Mouse (Mus musculus) neural tube, embryonic 15.5 days (tissue): Measurements from ENCODE around the gene Haghl. TPM values are rescaled to one million over a fixed set of nuclear protein-coding genes. Genes with fewer than 3 reads are reported as not detected.
A peak's percentile ranks its signal among the peaks of the same experiment; 100 is the strongest.

Experiments used
- ATAC-seq: fragments of 200-750 bp; cut with Nextera tagmentation; 2 replicates; pipeline ENCODE4 v1.8.0; 2017; ENCODE audit warnings: mild to moderate bottlenecking, moderate TSS enrichment, moderate library complexity; ENCODE audit not compliant: low FRiP score
- H3K27ac ChIP-seq: fragments of 300-500 bp; sonication (generic); replicated peaks from 2 replicates; pipeline ENCODE4 v1.5.1; 2015; ENCODE audit warnings: mild to moderate bottlenecking, inconsistent platforms
- H3K27me3 ChIP-seq: fragments of 300-500 bp; sonication (generic); replicated peaks from 2 replicates; pipeline ENCODE4 v1.6.1; 2015; ENCODE audit warnings: inconsistent platforms
- H3K36me3 ChIP-seq: fragments of 300-500 bp; sonication (generic); 2 replicates; pipeline ENCODE4 v1.6.1; 2015; ENCODE audit warnings: inconsistent platforms
- H3K4me1 ChIP-seq: fragments of 300-500 bp; sonication (generic); 2 replicates; pipeline ENCODE4 v1.6.1; 2015; ENCODE audit warnings: inconsistent platforms
- H3K4me2 ChIP-seq: fragments of 300-500 bp; sonication (generic); 2 replicates; pipeline ENCODE4 v1.6.1; 2015; ENCODE audit warnings: inconsistent platforms, mild to moderate bottlenecking, moderate library complexity
- H3K4me3 ChIP-seq: fragments of 300-500 bp; sonication (generic); replicated peaks from 2 replicates; pipeline ENCODE4 v1.5.1; 2015; ENCODE audit warnings: mild to moderate bottlenecking, inconsistent platforms
- H3K9ac ChIP-seq: fragments of 300-500 bp; sonication (generic); replicated peaks from 2 replicates; pipeline ENCODE4 v1.6.1; 2015; ENCODE audit warnings: mild to moderate bottlenecking, inconsistent platforms
- H3K9me3 ChIP-seq: fragments of 300-500 bp; sonication (generic); replicated peaks from 2 replicates; pipeline ENCODE4 v1.6.1; 2016; ENCODE audit warnings: inconsistent platforms
- WGBS: fragments of 180-500 bp; shearing (Covaris S2); methylation state at CpG from one replicate; pipeline ENCODE4 v1.1.7; 2015; ENCODE audit warnings: mixed read lengths; 5-methylcytosine and 5-hydroxymethylcytosine counted together
- polyA plus RNA-seq: library from polyadenylated mRNA; unstranded; fragments of >200 nt; fragmentation: Nextera tagmentation; extraction: Ambion mirVana; gene quantifications from 2 replicates; pipeline ENCODE4 v1.2.1, GENCODE M21; 2015

Gene Haghl
- 137 and 153 TPM in 2 replicates for polyA plus RNA-seq

DNA sequence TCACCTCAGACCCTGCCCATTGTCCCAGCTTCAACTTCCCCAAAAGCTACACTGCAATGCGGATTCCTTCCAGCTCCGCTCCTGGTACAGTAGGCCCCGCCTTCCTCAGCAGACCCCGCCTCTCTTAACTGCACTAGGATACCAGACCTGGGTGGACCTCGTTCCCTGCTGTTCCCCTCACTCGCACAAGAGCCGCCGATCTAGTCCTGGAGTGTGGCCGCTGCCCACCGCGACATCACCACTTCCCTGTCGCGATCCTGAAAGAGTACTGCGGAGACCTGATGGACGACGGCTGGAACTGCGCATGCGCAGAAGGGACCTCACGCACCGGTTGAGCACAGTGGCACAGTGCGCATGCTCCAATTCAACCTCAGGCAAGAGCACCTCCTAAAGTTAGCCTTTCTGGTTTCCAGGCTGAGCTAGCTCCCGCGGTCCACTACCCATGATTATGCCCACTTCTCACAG lies at the start of gene Haghl:
Gene Haghl, minus strand, starts transcription at position 393 of the 465 bp plus-strand sequence.
- H3K9me3 ChIP-seq, result no peaks in the 10 kb centered on the region
- H3K27ac ChIP-seq, result peak within 1 kb of the TSS; percentile 94
- H3K36me3 ChIP-seq, result peaks cover 56% of the 10 kb centered on the region
- 0% methylated on average over 23 of the region's 23 CpGs for WGBS
- peak; percentile 73 for ATAC-seq
- peaks cover 36% of the 10 kb centered on the region for H3K4me1 ChIP-seq
- H3K27me3 ChIP-seq, result no peaks in the 10 kb centered on the region
- H3K4me3 ChIP-seq, result peak within 1 kb of the TSS; percentile 85
- peak within 1 kb of the TSS; percentile 82 for H3K9ac ChIP-seq
- H3K4me2 ChIP-seq, result peak within 1 kb of the TSS; percentile 94

DNA sequence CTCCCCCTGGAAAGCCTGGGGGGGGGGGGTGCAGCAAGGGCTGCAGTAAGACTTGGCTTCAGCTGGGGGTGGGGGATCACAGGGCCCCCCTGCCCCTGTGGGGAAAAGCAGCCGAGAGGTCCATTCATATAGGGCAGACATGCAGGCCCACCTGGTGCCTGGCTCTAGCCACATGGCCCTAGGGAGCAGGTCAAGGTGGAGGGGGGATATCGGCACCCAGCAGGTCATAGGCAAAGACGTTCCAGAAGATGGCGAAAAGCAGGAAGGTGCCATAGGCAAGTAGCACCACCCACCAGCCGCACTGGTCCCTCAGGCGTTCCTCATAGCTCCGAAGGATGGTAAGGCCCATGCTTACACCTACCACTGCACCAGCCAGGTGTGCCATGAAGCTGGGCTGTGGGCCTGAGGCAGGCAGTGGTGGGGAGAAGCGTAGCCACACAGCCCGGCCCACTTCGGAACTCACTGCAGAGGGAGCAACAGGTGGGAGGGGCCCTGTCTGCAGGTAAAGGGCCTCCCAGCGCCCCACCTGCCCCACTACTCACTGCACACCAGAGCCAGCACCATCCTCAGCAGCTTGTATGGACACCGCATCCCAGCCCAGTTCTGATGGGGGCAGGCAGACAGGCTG lies 49.2 kb upstream of the Haghl start:
- ATAC-seq, result no peak
- Histone ChIP-seq H3K9ac (peak overlapping the region; percentile 92), H3K36me3 (peaks cover 44% of the 10 kb centered on the region), H3K4me3 (peak overlapping the region; percentile 92), H3K27ac (peak overlapping the region; percentile 99), H3K4me2 (peak overlapping the region; percentile 98), H3K4me1 (peaks cover 82% of the 10 kb centered on the region), H3K27me3 (no peaks in the 10 kb centered on the region), H3K9me3 (no peaks in the 10 kb centered on the region)
- 90% methylated on average over 12 of the region's 12 CpGs for WGBS

DNA sequence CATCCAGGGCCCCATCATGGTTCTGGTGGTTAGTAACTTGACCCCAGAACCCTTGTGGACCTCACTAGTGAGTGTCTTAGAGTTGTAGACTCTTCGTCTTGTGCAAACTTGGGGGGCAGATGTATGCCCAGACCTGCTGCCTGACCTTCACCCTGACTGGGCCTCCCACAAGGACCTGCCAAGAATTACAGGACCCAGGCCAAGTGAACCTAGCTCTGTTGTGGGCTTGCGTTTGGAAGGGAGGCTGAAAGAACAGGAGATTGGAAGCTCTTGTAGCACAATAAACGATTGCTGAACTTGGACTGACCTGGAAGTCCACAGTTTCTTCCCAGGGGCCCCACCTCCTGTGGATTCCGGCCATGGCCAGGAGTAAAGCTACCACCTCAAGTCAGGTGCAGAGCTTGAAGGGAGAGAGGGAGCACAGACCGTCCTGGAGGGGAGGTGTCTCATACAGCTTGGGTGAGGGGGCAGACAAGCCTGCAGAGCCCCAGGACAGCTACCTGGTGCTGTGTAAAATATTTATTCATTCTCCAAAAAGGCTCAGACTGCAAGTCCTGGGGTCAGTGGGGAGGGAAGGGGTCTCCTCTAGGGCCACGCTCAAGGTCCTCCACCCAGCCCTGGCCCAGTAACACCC lies 48.6 kb upstream of the Haghl start:
- Histone ChIP-seq H3K9ac (peak overlapping the region; percentile 92), H3K36me3 (peaks cover 38% of the 10 kb centered on the region), H3K27ac (peak overlapping the region; percentile 99), H3K4me2 (peak overlapping the region; percentile 98), H3K27me3 (no peaks in the 10 kb centered on the region), H3K4me3 (peak overlapping the region; percentile 92), H3K4me1 (peaks cover 86% of the 10 kb centered on the region), H3K9me3 (no peaks in the 10 kb centered on the region)
- WGBS, result 49% methylated on average over 6 of the region's 6 CpGs
- ATAC-seq, result no peak

DNA sequence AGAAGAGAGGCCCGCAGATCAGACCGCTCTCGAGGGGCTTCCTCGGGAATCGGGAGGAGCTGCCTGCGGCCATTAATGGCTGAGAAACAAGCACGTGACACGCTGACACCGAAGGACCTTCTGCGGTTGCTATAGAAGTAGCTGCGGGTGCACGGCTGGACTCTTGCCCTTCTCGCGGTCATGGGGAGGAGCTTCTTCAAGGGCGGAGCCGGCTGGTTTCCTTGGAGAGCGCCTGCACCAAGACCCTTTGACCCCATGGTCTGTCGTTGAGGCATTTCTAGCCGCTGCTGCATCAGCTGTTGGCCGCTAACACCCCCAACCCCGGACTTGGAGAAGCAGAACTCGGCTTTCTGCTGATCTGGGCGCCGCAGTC lies 47.8 kb upstream of the Haghl start, which contains the start of gene Stub1:
Gene Stub1, minus strand, starts transcription at position 114 of the 373 bp plus-strand sequence.
- peaks cover 85% of the 10 kb centered on the region for H3K4me1 ChIP-seq
- WGBS, result 0% methylated on average over 24 of the region's 24 CpGs
- no peaks in the 10 kb centered on the region for H3K27me3 ChIP-seq
- H3K9me3 ChIP-seq, result no peaks in the 10 kb centered on the region
- peaks cover 32% of the 10 kb centered on the region for H3K36me3 ChIP-seq
- H3K27ac ChIP-seq, result peak within 1 kb of the TSS; percentile 99
- H3K4me3 ChIP-seq, result peak within 1 kb of the TSS; percentile 92
- peak within 1 kb of the TSS; percentile 98 for H3K4me2 ChIP-seq
- peak within 1 kb of the TSS; percentile 92 for H3K9ac ChIP-seq
- ATAC-seq, result peak; percentile 54

DNA sequence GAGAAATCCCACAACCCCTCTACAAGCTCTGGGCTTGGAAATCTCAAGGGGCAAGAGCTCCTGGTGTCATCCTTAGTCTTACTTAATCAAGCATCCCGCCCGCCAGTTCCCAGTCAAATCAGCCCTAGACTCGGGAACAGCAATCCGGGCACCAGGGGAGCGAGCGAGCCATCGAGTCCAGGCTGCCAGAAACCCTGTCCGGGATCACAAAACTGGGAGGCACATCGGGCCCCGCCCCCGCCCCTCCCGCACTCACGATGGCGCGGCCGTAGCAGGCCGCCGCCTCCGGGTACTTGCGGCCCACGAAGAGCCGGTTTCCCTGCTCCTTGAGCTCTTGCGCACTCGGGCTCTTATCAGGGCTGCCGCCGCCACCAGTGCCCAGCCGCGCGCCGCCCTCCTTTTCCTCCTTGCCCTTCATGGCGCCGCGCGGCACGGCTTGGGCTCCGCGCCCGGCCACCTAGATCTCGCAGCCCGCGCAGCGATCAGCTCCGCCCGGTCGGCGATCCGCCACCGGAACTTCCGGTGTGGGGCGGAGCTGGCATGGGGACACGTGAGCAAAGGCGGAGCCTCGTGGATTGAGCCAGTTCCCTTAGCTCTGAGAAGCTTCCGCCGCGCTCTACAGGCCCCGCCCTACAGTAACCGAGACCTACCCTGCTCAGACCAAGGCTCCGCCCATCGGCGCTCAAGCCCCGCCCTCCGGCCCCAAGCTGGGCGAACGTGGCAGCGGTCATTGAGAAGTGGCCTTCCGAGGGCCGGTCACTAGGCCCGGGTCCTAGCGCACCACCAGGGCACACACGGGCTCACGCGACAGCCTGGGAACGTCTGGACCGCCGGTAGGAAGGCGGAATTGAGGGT lies 47.2 kb upstream of the Haghl start:
- peak overlapping the region; percentile 92 for H3K9ac ChIP-seq
- peak; percentile 91 for ATAC-seq
- no peaks in the 10 kb centered on the region for H3K27me3 ChIP-seq
- H3K27ac ChIP-seq, result peak overlapping the region; percentile 99
- peaks cover 31% of the 10 kb centered on the region for H3K36me3 ChIP-seq
- peak overlapping the region; percentile 98 for H3K4me2 ChIP-seq
- H3K4me3 ChIP-seq, result peak overlapping the region; percentile 92
- H3K9me3 ChIP-seq, result no peaks in the 10 kb centered on the region
- 0% methylated on average over 71 of the region's 77 CpGs for WGBS
- peaks cover 85% of the 10 kb centered on the region for H3K4me1 ChIP-seq

DNA sequence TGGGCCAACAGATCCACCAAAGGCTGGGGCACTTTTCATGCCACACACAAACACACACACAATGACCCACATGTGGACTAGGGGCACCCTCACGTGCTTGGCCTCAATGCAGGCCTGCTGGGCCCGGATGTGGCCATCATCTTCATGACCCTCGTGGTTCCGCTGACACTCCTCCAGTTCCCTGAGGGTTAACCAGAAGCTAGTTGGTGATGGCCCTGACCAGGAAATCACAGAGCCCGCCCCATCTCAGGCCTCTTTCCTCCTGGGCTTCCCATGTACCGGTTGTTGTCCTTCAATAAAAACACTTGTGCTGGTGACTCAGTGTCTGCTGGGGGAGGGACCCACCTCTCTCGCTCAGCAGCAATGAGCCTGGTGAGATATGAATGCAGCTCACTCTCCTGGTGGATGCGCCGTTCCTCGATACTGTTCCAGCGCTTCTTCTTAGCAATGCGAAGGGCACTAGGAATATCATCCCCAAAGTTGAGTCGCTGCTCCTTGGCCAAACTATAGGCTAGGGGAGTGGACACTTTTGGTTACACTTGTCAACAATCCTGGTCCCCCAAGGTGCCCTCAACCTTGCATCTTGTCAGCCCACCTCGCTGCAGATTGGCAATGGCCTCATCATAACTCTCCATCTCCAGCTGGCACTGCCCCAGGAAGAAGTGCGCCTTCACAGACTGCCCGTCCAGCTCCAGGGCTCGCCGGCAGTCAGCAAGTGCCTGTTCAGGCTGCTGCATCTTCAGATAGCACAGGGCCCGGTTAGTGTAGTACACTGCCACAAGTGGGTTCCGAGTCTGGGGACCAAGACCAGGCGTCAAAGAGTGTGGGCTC lies 46.2 kb upstream of the Haghl start:
- Histone ChIP-seq H3K4me2 (peak overlapping the region; percentile 98), H3K27me3 (no peaks in the 10 kb centered on the region), H3K4me1 (peaks cover 85% of the 10 kb centered on the region), H3K9ac (peak overlapping the region; percentile 92), H3K9me3 (no peaks in the 10 kb centered on the region), H3K4me3 (peak overlapping the region; percentile 92), H3K27ac (peak overlapping the region; percentile 99), H3K36me3 (peaks cover 41% of the 10 kb centered on the region)
- 57% methylated on average over 21 of the region's 21 CpGs for WGBS
- ATAC-seq, result no peak

DNA sequence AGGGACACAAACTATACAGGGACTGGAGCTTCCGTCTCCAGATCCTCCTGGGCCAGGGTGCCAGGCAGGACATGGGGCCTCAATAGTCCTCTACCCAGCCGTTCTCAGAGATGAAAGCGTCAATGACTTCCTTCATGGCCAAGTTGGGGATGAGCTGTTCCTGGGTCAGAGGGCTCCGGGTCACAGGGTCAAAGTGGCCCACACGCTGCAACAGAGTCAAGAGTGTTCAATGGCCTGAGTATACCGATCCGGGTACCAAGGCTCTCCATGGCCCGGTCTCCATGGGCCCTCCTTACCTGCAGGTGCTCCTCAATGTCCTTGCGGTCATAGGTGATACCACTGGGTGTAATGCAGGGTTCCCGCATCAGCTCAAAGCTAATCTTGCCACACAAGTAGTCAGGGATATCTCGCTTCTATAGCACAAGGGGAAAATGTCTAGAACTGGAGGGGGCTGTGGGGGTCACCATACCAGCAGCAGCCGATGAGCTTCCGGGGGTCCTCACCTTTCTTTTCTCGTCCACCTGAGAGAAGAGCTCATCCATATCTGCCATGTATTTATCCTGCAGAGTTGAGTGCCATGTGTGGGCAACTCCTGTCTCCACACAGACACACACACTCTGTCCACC lies 45.4 kb upstream of the Haghl start:
- H3K27me3 ChIP-seq, result no peaks in the 10 kb centered on the region
- WGBS, result 86% methylated on average over 14 of the region's 14 CpGs
- H3K27ac ChIP-seq, result no peak overlapping the region
- no peak for ATAC-seq
- no peaks in the 10 kb centered on the region for H3K9me3 ChIP-seq
- peak overlapping the region; percentile 92 for H3K4me3 ChIP-seq
- peak overlapping the region; percentile 98 for H3K4me2 ChIP-seq
- H3K4me1 ChIP-seq, result peaks cover 85% of the 10 kb centered on the region
- H3K9ac ChIP-seq, result 0 out of 2 replicates have a peak overlapping the region, but pooled peaks have one; percentile 92
- H3K36me3 ChIP-seq, result peaks cover 48% of the 10 kb centered on the region

DNA sequence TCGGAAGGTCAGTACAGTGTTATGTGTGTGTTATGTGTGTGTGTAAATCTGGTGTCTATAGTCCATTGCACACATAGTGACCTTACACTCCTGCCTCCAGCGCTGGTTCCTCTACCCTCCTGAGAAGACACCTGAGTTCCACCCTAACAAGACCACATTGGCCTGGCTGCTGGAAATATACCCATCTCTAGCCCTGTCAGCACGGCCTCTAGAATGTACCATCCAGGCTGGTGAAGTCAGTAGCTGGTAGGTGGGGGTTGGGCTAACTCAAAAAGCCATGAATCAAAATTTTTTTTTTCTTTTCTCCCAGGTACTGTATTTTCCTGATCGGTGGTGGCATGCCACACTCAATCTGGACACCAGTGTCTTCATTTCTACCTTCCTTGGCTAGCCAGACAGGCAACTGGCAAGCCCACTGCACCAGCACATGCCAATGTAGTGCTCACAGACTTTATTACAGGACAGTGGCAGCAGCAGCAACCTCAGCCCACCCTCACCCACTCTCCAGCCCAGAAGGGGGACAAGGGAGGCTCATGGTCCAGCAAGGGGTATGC lies 44.8 kb upstream of the Haghl start:
- H3K27me3 ChIP-seq, result no peaks in the 10 kb centered on the region
- no peaks in the 10 kb centered on the region for H3K9me3 ChIP-seq
- H3K4me1 ChIP-seq, result peaks cover 85% of the 10 kb centered on the region
- H3K27ac ChIP-seq, result no peak overlapping the region
- peak overlapping the region; percentile 92 for H3K4me3 ChIP-seq
- H3K4me2 ChIP-seq, result peak overlapping the region; percentile 98
- ATAC-seq, result no peak
- 85% methylated on average over 4 of the region's 4 CpGs for WGBS
- peak overlapping the region; percentile 77; the same call in 1 of the 2 replicates for H3K9ac ChIP-seq
- peaks cover 46% of the 10 kb centered on the region for H3K36me3 ChIP-seq

DNA sequence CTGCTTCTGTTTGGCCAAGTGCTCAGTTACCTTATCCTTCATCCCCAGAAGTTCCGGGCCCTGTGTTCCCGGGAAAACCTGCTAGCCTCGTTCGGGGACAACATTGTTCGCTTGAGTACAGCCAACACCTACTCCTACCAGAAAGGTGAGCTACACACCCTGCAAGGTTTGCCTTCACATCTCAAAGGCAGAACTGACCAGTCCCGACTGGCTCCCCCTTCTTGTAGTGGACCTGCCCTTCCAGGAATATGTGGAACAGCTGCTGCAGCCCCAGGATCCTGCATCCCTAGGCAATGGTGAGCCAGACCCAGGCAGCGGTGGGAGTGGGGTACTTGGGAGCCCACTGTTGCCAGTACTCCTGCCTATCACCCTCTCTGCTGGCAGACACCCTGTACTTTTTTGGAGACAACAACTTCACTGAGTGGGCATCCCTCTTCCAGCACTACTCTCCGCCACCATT lies 44.1 kb upstream of the Haghl start:
- Histone ChIP-seq H3K9ac (peak overlapping the region; percentile 77), H3K9me3 (no peaks in the 10 kb centered on the region), H3K4me1 (peaks cover 85% of the 10 kb centered on the region), H3K4me3 (peak overlapping the region; percentile 65), H3K4me2 (peak overlapping the region; percentile 98), H3K36me3 (peaks cover 43% of the 10 kb centered on the region), H3K27ac (peak overlapping the region; percentile 94), H3K27me3 (no peaks in the 10 kb centered on the region)
- 34% methylated on average over 8 of the region's 8 CpGs for WGBS
- ATAC-seq, result no peak
